Mouse (Mus musculus): ENCODE results near the gene Bcat1. TPM values are rescaled to one million over a fixed set of nuclear protein-coding genes. Genes with fewer than 3 reads are reported as not detected.
"Not testable (repeated sequence)": the region's sequence is repeated elsewhere in the genome, so short reads cannot be mapped to it uniquely, and the experiment has no call there.

Bcat1 gene
- polyA plus RNA-seq, 1 experiment from 2014 or later, result 101 TPM

- Histone ChIP-seq H3K4me3 (no peak overlapping the region), H3K27me3 (no peaks in the 10 kb centered on the region), H3K27ac (replicated peaks) (no peak overlapping the region), H3K4me2 (no peak overlapping the region), H3K9me3 (no peaks in the 10 kb centered on the region), H3K36me3 (no peaks in the 10 kb centered on the region), H3K9ac (no peak overlapping the region), H3K4me1 (replicated peaks) (peaks cover 10% of the 10 kb centered on the region)
- 77% methylated on average over 2 of the region's 2 CpGs for WGBS
- no peak for ATAC-seq (ENCODE audit: low FRiP score, low read depth)
Measured at GRCm38 (mm10) chr6:145114561-145114960, 38.6 kb upstream of the Bcat1 start.

- H3K27ac ChIP-seq (replicated peaks), result no peak overlapping the region
- ATAC-seq (ENCODE audit: low FRiP score, low read depth), result no peak
- no peak overlapping the region for H3K4me3 ChIP-seq
- WGBS, result 70% methylated on average over 6 of the region's 6 CpGs
- H3K9ac ChIP-seq, result no peak overlapping the region
- H3K27me3 ChIP-seq, result no peaks in the 10 kb centered on the region
- peaks cover 10% of the 10 kb centered on the region for H3K4me1 ChIP-seq (replicated peaks)
- H3K9me3 ChIP-seq, result no peaks in the 10 kb centered on the region
- no peaks in the 10 kb centered on the region for H3K36me3 ChIP-seq
- H3K4me2 ChIP-seq, result no peak overlapping the region
Measured at GRCm38 (mm10) chr6:145112865-145113264, 36.9 kb upstream of the Bcat1 start.

GRCm38 (mm10) chr6:145110786-145111185 is 34.8 kb upstream of the Bcat1 start:
- 94% methylated on average over 4 of the region's 4 CpGs for WGBS
- no peak overlapping the region for H3K4me2 ChIP-seq
- ATAC-seq (ENCODE audit: low FRiP score, low read depth), result no peak

DNA sequence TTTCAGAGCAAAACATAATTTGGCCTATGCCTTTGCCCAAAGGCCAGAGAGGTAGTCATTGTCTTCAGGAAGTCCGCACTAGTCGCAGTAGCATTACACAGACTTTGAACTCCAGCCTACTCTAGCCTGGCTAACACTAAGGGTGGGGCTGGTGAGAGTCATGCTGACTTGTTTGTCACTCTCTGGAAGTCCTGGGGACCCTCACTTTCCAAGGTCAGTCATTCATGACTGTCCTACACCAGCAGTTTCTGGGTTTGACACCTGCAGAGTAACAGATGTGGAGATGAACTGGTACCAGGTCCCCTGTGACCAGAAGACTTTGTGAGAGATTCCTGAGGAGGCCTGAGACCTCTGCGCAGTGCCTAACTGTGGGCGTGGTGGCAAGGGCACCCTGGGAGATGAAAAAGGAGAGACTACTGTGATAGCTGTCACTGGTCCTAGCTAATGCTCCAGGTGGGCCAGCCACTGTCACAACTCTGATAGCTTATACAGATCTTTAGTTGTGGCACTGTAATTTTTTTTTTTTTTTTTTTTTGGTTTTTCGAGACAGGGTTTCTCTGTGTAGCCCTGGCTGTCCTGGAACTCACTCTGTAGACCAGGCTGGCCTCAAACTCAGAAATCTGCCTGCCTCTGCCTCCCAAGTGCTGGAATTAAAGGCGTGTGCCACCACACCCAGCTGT is 30.3 kb upstream of the Bcat1 start:
- no peak for ATAC-seq (ENCODE audit: low FRiP score, low read depth)
- no peaks in the 10 kb centered on the region for H3K36me3 ChIP-seq
- WGBS, result 91% methylated on average over 5 of the region's 6 CpGs
- H3K9ac ChIP-seq, result no peak overlapping the region
- no peak overlapping the region for H3K4me3 ChIP-seq
- no peak overlapping the region for H3K27ac ChIP-seq (replicated peaks)
- no peaks in the 10 kb centered on the region for H3K4me1 ChIP-seq (replicated peaks)
- H3K9me3 ChIP-seq, result no peaks in the 10 kb centered on the region
- no peaks in the 10 kb centered on the region for H3K27me3 ChIP-seq
- H3K4me2 ChIP-seq, result no peak overlapping the region

More at GRCm38 (mm10) chr6:145110786-145111185, 34.8 kb upstream of the Bcat1 start:
- H3K36me3 ChIP-seq, result no peaks in the 10 kb centered on the region
- no peaks in the 10 kb centered on the region for H3K4me1 ChIP-seq (replicated peaks)
- H3K4me3 ChIP-seq, result no peak overlapping the region
- no peaks in the 10 kb centered on the region for H3K27me3 ChIP-seq
- no peak overlapping the region for H3K9ac ChIP-seq
- no peaks in the 10 kb centered on the region for H3K9me3 ChIP-seq
- no peak overlapping the region for H3K27ac ChIP-seq (replicated peaks)

DNA sequence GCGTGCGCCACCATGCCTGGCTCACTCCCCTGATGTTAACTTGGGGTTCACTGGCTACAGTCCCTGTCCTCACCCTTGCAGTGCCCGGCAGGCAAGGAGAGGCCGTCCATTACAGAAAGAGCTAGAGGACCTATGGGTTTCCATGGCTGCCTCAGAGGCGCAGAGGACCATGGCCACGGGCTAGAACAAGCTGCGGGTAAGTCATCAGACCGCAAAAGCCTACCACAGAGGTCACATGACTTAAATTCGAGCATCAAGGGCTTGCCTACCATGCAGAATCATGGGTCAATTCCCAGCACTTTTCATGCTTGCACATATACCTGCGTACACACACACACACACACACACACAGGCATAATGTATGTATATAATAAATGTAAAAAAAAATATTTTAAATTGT is 29.5 kb upstream of the Bcat1 start:
- no peaks in the 10 kb centered on the region for H3K27me3 ChIP-seq
- no peaks in the 10 kb centered on the region for H3K4me1 ChIP-seq (replicated peaks)
- no peaks in the 10 kb centered on the region for H3K36me3 ChIP-seq
- H3K9me3 ChIP-seq, result no peaks in the 10 kb centered on the region
- H3K4me2 ChIP-seq, result no peak overlapping the region
- H3K27ac ChIP-seq (replicated peaks), result no peak overlapping the region
- 95% methylated on average over 10 of the region's 10 CpGs for WGBS
- ATAC-seq (ENCODE audit: low FRiP score, low read depth), result no peak
- H3K4me3 ChIP-seq, result no peak overlapping the region
- no peak overlapping the region for H3K9ac ChIP-seq

DNA sequence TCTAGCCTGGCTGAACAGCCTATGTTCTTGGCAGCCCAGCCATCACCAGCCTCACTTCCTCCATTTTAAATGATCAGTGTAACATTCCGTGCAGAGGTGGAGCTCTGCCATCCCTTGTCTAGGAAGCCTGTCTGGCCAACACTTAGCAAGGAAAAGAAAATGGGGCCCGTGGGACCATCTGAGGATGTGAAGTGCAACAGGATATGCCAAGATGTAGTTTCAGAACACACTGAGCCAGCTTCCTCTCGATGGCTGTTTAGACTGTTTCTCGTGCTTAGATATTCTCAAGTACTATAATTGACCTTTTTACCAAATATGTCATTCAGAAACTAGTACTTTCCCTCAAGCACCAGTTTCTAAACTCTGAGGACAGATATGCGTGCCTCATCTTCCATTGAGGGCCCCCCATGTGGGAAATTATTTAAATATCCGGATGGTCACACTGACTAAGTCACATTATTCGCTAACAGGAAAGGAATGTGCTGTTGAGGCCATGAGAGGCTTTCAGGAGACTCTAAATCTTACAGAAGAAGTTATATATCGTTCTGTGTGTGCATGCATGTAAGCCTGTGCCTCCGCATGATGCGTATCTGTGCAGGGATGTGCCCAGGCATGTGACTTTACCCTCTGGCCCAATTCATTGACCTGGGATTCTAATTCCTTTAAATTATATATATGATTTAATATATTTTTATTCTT is 28.4 kb upstream of the Bcat1 start:
- ATAC-seq (ENCODE audit: low FRiP score, low read depth), result no peak
- Histone ChIP-seq H3K27me3 (no peaks in the 10 kb centered on the region), H3K9me3 (no peaks in the 10 kb centered on the region), H3K27ac (replicated peaks) (no peak overlapping the region), H3K9ac (no peak overlapping the region), H3K4me1 (replicated peaks) (no peaks in the 10 kb centered on the region), H3K4me2 (no peak overlapping the region), H3K36me3 (no peaks in the 10 kb centered on the region), H3K4me3 (no peak overlapping the region)
- WGBS, result 85% methylated on average over 10 of the region's 10 CpGs

DNA sequence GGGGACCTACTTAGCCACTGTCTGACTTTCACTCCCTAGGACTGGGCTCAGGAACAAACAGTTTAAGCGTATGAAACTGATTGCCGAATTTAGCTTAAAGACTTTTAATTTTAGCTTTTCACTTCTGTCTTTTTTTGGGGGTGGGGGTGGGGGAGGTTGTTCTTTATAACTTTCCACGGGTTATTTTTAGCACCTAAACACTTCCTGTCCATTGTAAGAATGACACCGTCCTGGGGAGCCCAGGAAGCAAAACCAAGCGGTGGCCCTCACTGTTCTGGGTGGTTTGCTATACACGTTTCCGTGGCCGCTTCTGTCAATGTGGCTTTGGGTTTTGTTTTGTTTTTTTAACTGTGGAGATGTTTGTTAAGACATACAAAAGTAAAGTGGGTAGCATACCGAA is 24.9 kb upstream of the Bcat1 start:
- Histone ChIP-seq H3K4me2 (no peak overlapping the region), H3K9ac (no peak overlapping the region), H3K9me3 (no peaks in the 10 kb centered on the region), H3K36me3 (no peaks in the 10 kb centered on the region), H3K27ac (replicated peaks) (no peak overlapping the region), H3K27me3 (no peaks in the 10 kb centered on the region), H3K4me3 (no peak overlapping the region), H3K4me1 (replicated peaks) (no peaks in the 10 kb centered on the region)
- no peak for ATAC-seq (ENCODE audit: low FRiP score, low read depth)
- 72% methylated on average over 9 of the region's 9 CpGs for WGBS

GRCm38 (mm10) chr6:145094431-145094830 is 18.4 kb upstream of the Bcat1 start:
- H3K4me1 ChIP-seq (replicated peaks), result no peaks in the 10 kb centered on the region
- H3K9me3 ChIP-seq, result no peaks in the 10 kb centered on the region
- H3K27ac ChIP-seq (replicated peaks), result no peak overlapping the region
- 80% methylated on average over 4 of the region's 4 CpGs for WGBS
- no peaks in the 10 kb centered on the region for H3K27me3 ChIP-seq
- no peak overlapping the region for H3K4me3 ChIP-seq
- no peak overlapping the region for H3K4me2 ChIP-seq
- no peak overlapping the region for H3K9ac ChIP-seq
- no peak for ATAC-seq (ENCODE audit: low FRiP score, low read depth)
- H3K36me3 ChIP-seq, result no peaks in the 10 kb centered on the region

- H3K36me3 ChIP-seq; H3K4me2 ChIP-seq; H3K4me3 ChIP-seq; ATAC-seq (ENCODE audit: low FRiP score, low read depth); H3K9me3 ChIP-seq; H3K9ac ChIP-seq; H3K27me3 ChIP-seq; H3K27ac ChIP-seq (replicated peaks); H3K4me1 ChIP-seq (replicated peaks): not testable (repeated sequence)
- WGBS, result 59% methylated on average over 7 of the region's 7 CpGs
Measured at GRCm38 (mm10) chr6:145093038-145093622, 17.1 kb upstream of the Bcat1 start.

DNA sequence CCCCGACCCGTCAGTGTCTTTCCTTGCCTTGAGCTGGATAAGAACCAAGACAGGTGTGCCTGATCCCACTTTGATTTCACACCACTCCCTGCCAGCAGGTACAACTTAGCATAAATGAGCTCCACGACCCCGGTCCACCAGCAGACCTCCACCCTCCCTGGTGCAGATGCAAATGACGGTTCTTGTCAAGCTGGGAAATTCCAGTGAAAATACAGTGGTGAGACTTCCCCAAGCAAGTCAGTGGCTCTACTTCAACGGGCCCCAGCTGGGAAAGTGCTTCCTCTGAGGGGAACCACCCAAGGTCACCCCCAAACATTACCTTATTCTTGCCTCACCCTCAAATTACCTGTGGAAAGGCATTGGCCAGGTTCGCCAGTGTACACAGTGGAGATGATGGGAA is 16.0 kb upstream of the Bcat1 start:
- Histone ChIP-seq H3K4me3 (no peak overlapping the region), H3K9ac (no peak overlapping the region), H3K9me3 (no peaks in the 10 kb centered on the region), H3K36me3 (no peaks in the 10 kb centered on the region), H3K4me2 (no peak overlapping the region), H3K27ac (replicated peaks) (no peak overlapping the region), H3K4me1 (replicated peaks) (no peaks in the 10 kb centered on the region), H3K27me3 (no peaks in the 10 kb centered on the region)
- 85% methylated on average over 7 of the region's 7 CpGs for WGBS
- no peak for ATAC-seq (ENCODE audit: low FRiP score, low read depth)

DNA sequence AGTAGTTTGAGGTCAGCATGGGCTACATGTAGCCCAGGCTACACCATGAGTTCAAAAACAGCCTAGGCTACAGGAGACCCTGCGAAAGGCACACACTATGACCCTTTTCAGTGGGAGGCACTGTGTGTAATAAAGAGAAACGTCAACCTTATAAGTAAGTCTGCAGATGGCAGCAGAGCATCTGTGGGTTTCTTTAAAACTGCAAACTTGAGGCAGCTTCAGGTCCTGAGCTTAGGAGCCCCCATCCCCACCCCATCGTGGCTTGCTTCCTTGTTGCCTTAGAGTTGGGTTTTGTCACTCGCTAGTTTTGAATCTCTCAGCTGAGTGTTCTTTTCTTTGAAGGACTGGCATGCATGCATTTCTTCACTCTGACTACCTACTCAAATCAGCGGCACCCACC is 14.9 kb upstream of the Bcat1 start:
- no peaks in the 10 kb centered on the region for H3K4me1 ChIP-seq (replicated peaks)
- H3K4me3 ChIP-seq, result no peak overlapping the region
- H3K27me3 ChIP-seq, result no peaks in the 10 kb centered on the region
- H3K9me3 ChIP-seq, result no peaks in the 10 kb centered on the region
- H3K36me3 ChIP-seq, result no peaks in the 10 kb centered on the region
- no peak overlapping the region for H3K4me2 ChIP-seq
- 77% methylated on average over 5 of the region's 5 CpGs for WGBS
- no peak overlapping the region for H3K27ac ChIP-seq (replicated peaks)
- no peak for ATAC-seq (ENCODE audit: low FRiP score, low read depth)
- H3K9ac ChIP-seq, result no peak overlapping the region

- no peak overlapping the region for H3K9ac ChIP-seq
- H3K4me3 ChIP-seq, result no peak overlapping the region
- no peaks in the 10 kb centered on the region for H3K27me3 ChIP-seq
- H3K4me1 ChIP-seq (replicated peaks), result no peaks in the 10 kb centered on the region
- ATAC-seq (ENCODE audit: low FRiP score, low read depth), result no peak
- H3K9me3 ChIP-seq, result no peaks in the 10 kb centered on the region
- H3K36me3 ChIP-seq, result no peaks in the 10 kb centered on the region
- no peak overlapping the region for H3K4me2 ChIP-seq
- H3K27ac ChIP-seq (replicated peaks), result no peak overlapping the region
- 71% methylated on average over 6 of the region's 6 CpGs for WGBS
Measured at GRCm38 (mm10) chr6:145090201-145090863, 14.3 kb upstream of the Bcat1 start.

Data from hindbrain, embryonic 15.5 days (tissue).